Mouse (Mus musculus) liver, adult 2 months (tissue): ENCODE data around the gene Gpc3. TPM values are rescaled to one million over a fixed set of nuclear protein-coding genes. Genes with fewer than 3 reads are reported as not detected.

ENCODE experiments used
- DNase-seq: peaks from one replicate; pipeline ENCODE4 v3.0.0-alpha.2; 2011; ENCODE audit warnings: low read depth, low spot score; ENCODE audit errors: extremely low read depth
- H3K27ac ChIP-seq: fragments of 200-500 bp; replicated peaks from 2 replicates; pipeline ENCODE4 v1.5.1; 2012; ENCODE audit warnings: low read depth, mild to moderate bottlenecking, control low read depth, inconsistent platforms, low read length; ENCODE audit not compliant: insufficient read depth
- H3K27me3 ChIP-seq: fragments of 200-500 bp; 2 replicates; pipeline ENCODE4 v1.6.1; 2012; ENCODE audit warnings: mild to moderate bottlenecking, moderate library complexity, low read length, inconsistent platforms; ENCODE audit not compliant: control insufficient read depth, insufficient read depth
- H3K36me3 ChIP-seq: fragments of 200-500 bp; 2 replicates; pipeline ENCODE4 v1.6.1; 2012; ENCODE audit warnings: low read length, inconsistent platforms; ENCODE audit not compliant: control insufficient read depth, insufficient read depth
- H3K4me1 ChIP-seq: fragments of 200-500 bp; 2 replicates; pipeline ENCODE4 v1.6.1; 2011; ENCODE audit warnings: low read length; ENCODE audit not compliant: control insufficient read depth, insufficient read depth
- H3K4me3 ChIP-seq: fragments of 200-500 bp; 2 replicates; pipeline ENCODE4 v1.5.1; 2011; ENCODE audit warnings: low read depth, mild to moderate bottlenecking, control low read depth, low read length, moderate library complexity; ENCODE audit not compliant: insufficient read depth
- H3K79me2 ChIP-seq: fragments of 200-500 bp; 2 replicates; pipeline ENCODE4 v1.6.1; 2012; ENCODE audit warnings: inconsistent platforms, mild to moderate bottlenecking, low read length, moderate library complexity; ENCODE audit not compliant: control insufficient read depth, insufficient read depth
- H3K9ac ChIP-seq: fragments of 200-500 bp; 2 replicates; pipeline ENCODE4 v1.6.1; 2012; ENCODE audit warnings: low read depth, mild to moderate bottlenecking, control low read depth, inconsistent platforms, low read length
- CTCF ChIP-seq: fragments of 200-500 bp; IDR thresholded peaks from 2 replicates; pipeline ENCODE4 v1.5.1; 2011; ENCODE audit warnings: low read depth, low read length, control low read depth
- POLR2A ChIP-seq: fragments of 200-500 bp; IDR thresholded peaks from 2 replicates; pipeline ENCODE4 v1.6.1; 2011; ENCODE audit warnings: low read length, control low read depth; ENCODE audit not compliant: insufficient read depth; ENCODE audit errors: extremely low read depth
- WGBS: fragments of 180-500 bp; shearing (Covaris S2); methylation state at CpG from one replicate; pipeline ENCODE4 v1.1.7; 2018; 5-methylcytosine and 5-hydroxymethylcytosine counted together
- polyA plus RNA-seq: library from polyadenylated mRNA; depleted of rRNA; stranded (reverse); fragments of >200 nt; gene quantifications from 2 replicates; pipeline ENCODE4 v1.2.3, GENCODE M21; 2012
- total RNA-seq: library from RNA; depleted of rRNA; stranded (reverse); fragments of >200 nt; gene quantifications from 2 replicates; pipeline ENCODE4 v1.2.3, GENCODE M21; 2014

Gpc3 gene
- total and polyA plus RNA-seq, 2 experiments: 0.65 to 0.86 TPM

DNA sequence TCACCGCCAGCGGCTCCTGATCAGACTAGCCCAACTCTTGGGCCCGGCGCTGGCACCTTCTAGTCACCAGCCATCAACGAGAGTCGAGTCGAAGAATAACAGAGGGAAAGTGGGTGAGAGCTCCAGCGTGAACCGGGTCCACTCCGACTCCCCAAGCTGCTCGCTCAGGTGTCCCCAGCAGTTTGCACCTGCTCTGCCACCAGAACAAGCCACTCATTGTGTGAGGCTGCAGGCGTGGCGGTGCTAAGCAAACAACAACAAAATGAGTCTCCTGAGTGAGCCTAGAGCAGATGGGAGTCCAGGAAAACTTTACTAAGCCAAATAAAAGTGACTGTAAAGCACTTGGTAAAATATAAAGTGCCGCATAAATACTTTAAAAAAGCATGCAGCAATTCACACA lies 239.5 kb downstream of the Gpc3 start:
- no peak overlapping the region for H3K27ac ChIP-seq
- no peaks in the 10 kb centered on the region for H3K36me3 ChIP-seq
- TF ChIP-seq CTCF (no peak), POLR2A (no peak)
- H3K79me2 ChIP-seq: no peaks in the 10 kb centered on the region
- no peak for DNase-seq
- H3K4me3 ChIP-seq: no peak overlapping the region
- H3K9ac ChIP-seq: no peak overlapping the region
- H3K27me3 ChIP-seq: no peaks in the 10 kb centered on the region
- 92% methylated on average over 14 of the region's 14 CpGs for WGBS
- H3K4me1 ChIP-seq: no peaks in the 10 kb centered on the region

GRCm38 (mm10) chrX:52372436-52372835 lies 241.3 kb downstream of the Gpc3 start:
- Histone ChIP-seq H3K36me3 (no peaks in the 10 kb centered on the region), H3K27ac (no peak overlapping the region), H3K79me2 (no peaks in the 10 kb centered on the region), H3K9ac (no peak overlapping the region), H3K4me3 (no peak overlapping the region), H3K27me3 (no peaks in the 10 kb centered on the region), H3K4me1 (no peaks in the 10 kb centered on the region)
- TF ChIP-seq CTCF (no peak), POLR2A (no peak)
- DNase-seq: no peak
- 47% methylated on average over 5 of the region's 5 CpGs for WGBS

- H3K79me2 ChIP-seq: no peaks in the 10 kb centered on the region
- peak; percentile 10 for DNase-seq
- H3K4me3 ChIP-seq: no peak overlapping the region
- H3K4me1 ChIP-seq: no peaks in the 10 kb centered on the region
- no peaks in the 10 kb centered on the region for H3K36me3 ChIP-seq
- 74% methylated on average over 8 of the region's 8 CpGs for WGBS
- no peak overlapping the region for H3K9ac ChIP-seq
- TF ChIP-seq POLR2A: no peak
- no peak for TF ChIP-seq CTCF
- H3K27me3 ChIP-seq: no peaks in the 10 kb centered on the region
- no peak overlapping the region for H3K27ac ChIP-seq
Observed at GRCm38 (mm10) chrX:52369938-52370758, 243.6 kb downstream of the Gpc3 start.

GRCm38 (mm10) chrX:52369304-52369937 lies 244.3 kb downstream of the Gpc3 start:
- no peak overlapping the region for H3K27ac ChIP-seq
- no peaks in the 10 kb centered on the region for H3K4me1 ChIP-seq
- H3K27me3 ChIP-seq: no peaks in the 10 kb centered on the region
- no peak overlapping the region for H3K9ac ChIP-seq
- no peak overlapping the region for H3K4me3 ChIP-seq
- H3K36me3 ChIP-seq: no peaks in the 10 kb centered on the region
- no peak for TF ChIP-seq CTCF
- no peak for TF ChIP-seq POLR2A
- 85% methylated on average over 6 of the region's 6 CpGs for WGBS
- no peaks in the 10 kb centered on the region for H3K79me2 ChIP-seq
- DNase-seq: no peak

DNA sequence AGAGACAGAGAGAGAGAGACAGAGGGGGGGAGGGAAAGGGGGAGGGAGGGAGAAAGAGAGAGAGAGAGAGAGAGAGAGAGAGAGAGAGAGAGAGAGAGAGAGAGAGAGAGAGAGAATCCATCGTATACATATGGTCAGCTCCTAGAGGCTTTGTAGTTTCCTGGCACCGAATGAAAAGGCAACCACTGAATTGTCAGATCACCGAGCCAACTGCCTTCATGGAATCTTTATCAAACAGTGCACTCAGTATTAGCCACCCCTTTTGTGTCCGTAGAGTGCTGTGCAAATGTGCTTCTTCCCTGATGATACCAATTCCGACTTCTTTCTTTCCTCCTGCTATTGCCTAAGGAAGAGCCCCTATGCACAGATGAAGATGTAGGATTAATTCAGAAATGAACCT lies 246.9 kb downstream of the Gpc3 start:
- H3K36me3 ChIP-seq: no peaks in the 10 kb centered on the region
- TF ChIP-seq POLR2A: no peak
- TF ChIP-seq CTCF: no peak
- no peaks in the 10 kb centered on the region for H3K79me2 ChIP-seq
- no peak overlapping the region for H3K9ac ChIP-seq
- no peaks in the 10 kb centered on the region for H3K4me1 ChIP-seq
- no peak overlapping the region for H3K4me3 ChIP-seq
- H3K27me3 ChIP-seq: no peaks in the 10 kb centered on the region
- no peak overlapping the region for H3K27ac ChIP-seq
- DNase-seq: no peak
- WGBS: 77% methylated on average over 5 of the region's 5 CpGs

DNA sequence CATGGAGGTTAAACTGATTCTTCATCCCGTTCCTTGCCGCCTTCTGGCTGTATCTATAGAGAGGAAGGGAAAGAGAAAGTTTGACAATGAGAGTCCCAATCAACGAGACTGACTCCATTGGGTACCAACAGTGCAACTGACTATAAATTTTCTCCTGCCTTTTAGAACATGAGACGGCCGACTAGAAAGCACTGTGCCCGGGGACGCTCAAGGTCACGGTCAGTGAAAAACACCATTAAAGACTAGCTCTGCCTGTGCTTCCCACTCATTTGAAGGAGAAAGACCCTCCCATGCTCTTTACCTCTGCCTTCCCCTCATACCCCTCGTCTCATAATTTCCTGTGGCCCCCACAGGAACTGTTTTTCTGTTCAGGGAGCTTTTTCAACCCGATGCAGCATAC lies 248.0 kb downstream of the Gpc3 start:
- no peaks in the 10 kb centered on the region for H3K4me1 ChIP-seq
- no peaks in the 10 kb centered on the region for H3K79me2 ChIP-seq
- WGBS: 89% methylated on average over 10 of the region's 10 CpGs
- TF ChIP-seq CTCF (no peak), POLR2A (no peak)
- H3K36me3 ChIP-seq: no peaks in the 10 kb centered on the region
- H3K27me3 ChIP-seq: no peaks in the 10 kb centered on the region
- DNase-seq: no peak
- H3K4me3 ChIP-seq: no peak overlapping the region
- no peak overlapping the region for H3K27ac ChIP-seq
- H3K9ac ChIP-seq: no peak overlapping the region
